Comparison of ENCODE assay signal across 9 mouse cellular contexts in the genomic region with DNA sequence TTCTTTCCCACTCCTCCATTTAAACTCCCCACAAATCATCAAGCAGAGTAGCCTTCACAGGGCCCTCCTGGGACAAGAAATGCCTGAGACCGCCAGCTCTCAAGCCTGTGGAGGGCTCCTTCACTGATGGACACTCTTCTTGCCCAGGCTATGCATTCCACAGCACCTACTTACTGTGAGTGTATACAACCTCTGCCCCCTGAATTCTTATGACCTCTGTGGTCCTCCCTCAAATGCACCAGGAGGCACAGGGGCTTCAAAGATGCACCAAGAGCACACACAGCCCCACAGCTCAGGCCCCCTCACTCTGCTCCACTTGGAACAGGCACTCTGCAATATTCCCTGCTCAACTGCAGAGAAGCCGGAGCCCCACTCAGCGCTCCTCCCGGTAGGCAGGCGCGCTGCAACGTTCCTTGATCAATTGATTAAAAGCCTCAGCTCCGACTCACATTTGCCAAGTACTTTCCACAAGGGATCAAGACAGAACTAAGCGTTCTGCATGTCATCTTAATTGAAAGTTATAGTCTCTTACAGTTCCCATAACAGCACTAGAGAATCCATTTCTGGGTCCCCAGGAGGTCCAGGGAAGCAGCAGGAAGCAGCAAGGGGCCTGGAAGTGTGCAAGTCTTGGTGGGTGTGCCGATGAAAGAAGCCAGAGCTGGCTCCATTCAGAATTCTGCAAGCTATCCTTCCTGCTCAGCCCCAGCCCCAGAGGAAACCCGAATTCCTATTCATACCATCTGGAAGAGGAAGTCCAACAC. TPM values are rescaled to one million over a fixed set of nuclear protein-coding genes. Genes with fewer than 3 reads are reported as not detected.
DNase-seq lines count a peak whose midpoint lies in the region; ATAC-seq lines count a peak whose summit lies in the region.
"Had no signal": no experiment of that assay in that cellular context is flagged by ENCODE, and none has a peak within 500 bp of the region (broad histone marks: within the 10 kb centered on the region; RNA-seq: fewer than 3 reads in every experiment).

No protein-coding gene starts in this region.

- H3K4me3 ChIP-seq in lung, embryonic 15.5 days = no peak overlapping the region
- H3K4me3 ChIP-seq in forebrain, embryonic 16.5 days (replicated peaks; ENCODE audit: low read length) = no peak overlapping the region
- H3K4me3 ChIP-seq in limb, embryonic 15.5 days = no peak overlapping the region
- no peak overlapping the region for H3K4me3 ChIP-seq in stomach, embryonic 16.5 days (replicated peaks; ENCODE audit: low read length)

- peak overlapping the region; percentile 47 for H3K4me2 ChIP-seq in lung, embryonic 15.5 days
- H3K4me2 ChIP-seq in forebrain, embryonic 16.5 days (ENCODE audit: low read length) = no peak overlapping the region; the same call in 1 of the 2 replicates
- H3K4me2 ChIP-seq in limb, embryonic 15.5 days = peak overlapping the region; percentile 22; the same call in 1 of the 2 replicates
- H3K4me2 ChIP-seq in stomach, embryonic 16.5 days (ENCODE audit: low read depth, low read length) = peak overlapping the region; percentile 35

- ATAC-seq in lung, embryonic 15.5 days (ENCODE audit: borderline replicate concordance, extremely low read depth, low FRiP score, low TSS enrichment) = peak; percentile 46; the same call in 1 of the 2 replicates
- peak; percentile 79 for ATAC-seq in forebrain, embryonic 16.5 days
- no peak for ATAC-seq in limb, embryonic 15.5 days (ENCODE audit: insufficient number of reproducible peaks, low FRiP score, low TSS enrichment, low read depth)
- no peak for ATAC-seq in stomach, embryonic 16.5 days (ENCODE audit: insufficient read depth, low FRiP score)
- no peak for ATAC-seq in erythroid progenitor cell, adult 5-6 weeks (replicated peaks; ENCODE audit: low FRiP score, poor library complexity, severe bottlenecking)
- no peak for ATAC-seq in megakaryocyte progenitor cell, adult 5-6 weeks (replicated peaks; ENCODE audit: poor library complexity)

- H3K9me3 ChIP-seq in lung, embryonic 15.5 days = no peaks in the 10 kb centered on the region
- H3K9me3 ChIP-seq in forebrain, embryonic 16.5 days (ENCODE audit: control insufficient read depth, low read length) = no peaks in the 10 kb centered on the region
- no peaks in the 10 kb centered on the region for H3K9me3 ChIP-seq in limb, embryonic 15.5 days
- H3K9me3 ChIP-seq in stomach, embryonic 16.5 days (replicated peaks; ENCODE audit: control insufficient read depth, low read length) = no peaks in the 10 kb centered on the region

- peaks cover 85% of the 10 kb centered on the region for H3K4me1 ChIP-seq in lung, embryonic 15.5 days
- peaks cover 12% of the 10 kb centered on the region for H3K4me1 ChIP-seq in forebrain, embryonic 16.5 days (replicated peaks; ENCODE audit: control insufficient read depth, insufficient read depth, low read length)
- peaks cover 68% of the 10 kb centered on the region for H3K4me1 ChIP-seq in limb, embryonic 15.5 days
- peaks cover 64% of the 10 kb centered on the region for H3K4me1 ChIP-seq in stomach, embryonic 16.5 days (ENCODE audit: control insufficient read depth, insufficient read depth, low read length)

- H3K27ac ChIP-seq in lung, embryonic 15.5 days = peak overlapping the region; percentile 86
- no peak overlapping the region for H3K27ac ChIP-seq in forebrain, embryonic 16.5 days (ENCODE audit: low read length)
- peak overlapping the region; percentile 75 for H3K27ac ChIP-seq in limb, embryonic 15.5 days
- H3K27ac ChIP-seq in stomach, embryonic 16.5 days (ENCODE audit: low read length) = peak overlapping the region; percentile 75

- H3K36me3 ChIP-seq in lung, embryonic 15.5 days = peaks cover 10% of the 10 kb centered on the region; the same call in 1 of the 2 replicates
- H3K36me3 ChIP-seq in forebrain, embryonic 16.5 days (ENCODE audit: control insufficient read depth, insufficient read depth) = no peaks in the 10 kb centered on the region
- peaks cover 7% of the 10 kb centered on the region; the same call in 1 of the 2 replicates for H3K36me3 ChIP-seq in limb, embryonic 15.5 days
- no peaks in the 10 kb centered on the region for H3K36me3 ChIP-seq in stomach, embryonic 16.5 days (ENCODE audit: control insufficient read depth, insufficient read depth, low read length)

- DNase-seq in lung, postnatal 25 days (ENCODE audit: low spot score) = no peak
- DNase-seq in layer of hippocampus, adult 11-12 months (ENCODE audit: low spot score) = no peak
- DNase-seq: thymus, postnatal 25 days had no signal

- H3K9ac ChIP-seq in lung, embryonic 15.5 days = no peak overlapping the region
- H3K9ac ChIP-seq in forebrain, embryonic 16.5 days (replicated peaks; ENCODE audit: low read depth, low read length) = no peak overlapping the region
- H3K9ac ChIP-seq in limb, embryonic 15.5 days = no peak overlapping the region
- H3K9ac ChIP-seq in stomach, embryonic 16.5 days (ENCODE audit: low read length) = peak overlapping the region; percentile 25; the same call in 1 of the 2 replicates

- no peaks in the 10 kb centered on the region for H3K27me3 ChIP-seq in lung, embryonic 15.5 days
- peaks cover 14% of the 10 kb centered on the region for H3K27me3 ChIP-seq in forebrain, embryonic 16.5 days (replicated peaks; ENCODE audit: control insufficient read depth, insufficient read depth, low read length)
- no peaks in the 10 kb centered on the region for H3K27me3 ChIP-seq in limb, embryonic 15.5 days
- H3K27me3 ChIP-seq in stomach, embryonic 16.5 days (ENCODE audit: control insufficient read depth, insufficient read depth, low read length) = no peaks in the 10 kb centered on the region

- whole genome bisulfite sequencing in lung, embryonic 15.5 days = 17% methylated on average over 11 of the region's 11 CpGs
- WGBS in forebrain, embryonic 16.5 days = 5% methylated on average over 11 of the region's 11 CpGs
- WGBS in limb, embryonic 15.5 days = 14% methylated on average over 11 of the region's 11 CpGs
- WGBS in stomach, embryonic 16.5 days = 18% methylated on average over 11 of the region's 11 CpGs

RNA-seq across cellular contexts. Expression of gene Vangl1, which starts 10.0 kb away (rescaled TPM):
- polyA plus RNA-seq in lung, embryonic 15.5 days (2015; fragmentation: Nextera tagmentation; extraction: Ambion mirVana) = 21.4 and 21.7 TPM in 2 replicates
- polyA plus RNA-seq in forebrain, embryonic 16.5 days (2015; fragmentation: Nextera tagmentation; extraction: Ambion mirVana) = 6.3 and 8.0 TPM in 2 replicates
- 21.1 and 22.8 TPM in 2 replicates for polyA plus RNA-seq in limb, embryonic 15.5 days (2015; fragmentation: Nextera tagmentation; extraction: Ambion mirVana)
- 30.7 and 34.3 TPM in 2 replicates for polyA plus RNA-seq in stomach, embryonic 16.5 days (2015; fragmentation: Nextera tagmentation; extraction: Ambion mirVana)
- total RNA-seq in erythroid progenitor cell, adult 5-6 weeks (2015; ENCODE audit: low replicate concordance) = 31.0 and 61.6 TPM in 2 replicates
- 52.2 and 109 TPM in 2 replicates for total RNA-seq in erythroid progenitor cell, adult 5-6 weeks (2017; ENCODE audit: low replicate concordance)
- total RNA-seq in megakaryocyte progenitor cell, adult 5-6 weeks (2015) = 0.34 and 0.47 TPM in 2 replicates
- 1.5 TPM in 2 replicates for total RNA-seq in megakaryocyte progenitor cell, adult 5-6 weeks (2017)

Comparison
In these comparisons a context has a peak if more than half of its experiments do, and no peak if none do; other contexts are left out.
1. ATAC-seq: peak in lung, embryonic 15.5 days (single experiment) and forebrain, embryonic 16.5 days (single experiment); none in limb, embryonic 15.5 days (single experiment), stomach, embryonic 16.5 days (single experiment), erythroid progenitor cell, adult 5-6 weeks (single experiment) and megakaryocyte progenitor cell, adult 5-6 weeks (single experiment).